Mouse (Mus musculus) small intestine, adult 2 months (tissue): ENCODE data around the gene Cerk. TPM values are rescaled to one million over a fixed set of nuclear protein-coding genes. Genes with fewer than 3 reads are reported as not detected.
A peak's percentile ranks its signal among the peaks of the same experiment; 100 is the strongest.
"Not testable (repeated sequence)": the region's sequence is repeated elsewhere in the genome, so short reads cannot be mapped to it uniquely, and the experiment has no call there.

ENCODE experiments used
- H3K27ac ChIP-seq: fragments of 200-500 bp; 2 replicates; pipeline ENCODE4 v1.5.1; 2012; ENCODE audit warnings: low read depth, low read length, control low read depth, inconsistent platforms; ENCODE audit not compliant: insufficient read depth
- H3K27me3 ChIP-seq: fragments of 200-500 bp; 2 replicates; pipeline ENCODE4 v1.6.1; 2012; ENCODE audit warnings: mild to moderate bottlenecking, moderate library complexity, low read length, inconsistent platforms; ENCODE audit not compliant: control insufficient read depth, insufficient read depth
- H3K36me3 ChIP-seq: fragments of 200-500 bp; 2 replicates; pipeline ENCODE4 v1.6.1; 2012; ENCODE audit warnings: mild to moderate bottlenecking, low read length, control low read depth, inconsistent platforms; ENCODE audit not compliant: control insufficient read depth, insufficient read depth
- H3K4me1 ChIP-seq: fragments of 200-500 bp; 2 replicates; pipeline ENCODE4 v1.6.1; 2012; ENCODE audit warnings: low read length, inconsistent platforms, mixed read lengths; ENCODE audit not compliant: control insufficient read depth, insufficient read depth, insufficient read length
- H3K4me3 ChIP-seq: fragments of 200-500 bp; 2 replicates; pipeline ENCODE4 v1.5.1; 2012; ENCODE audit warnings: low read depth, mild to moderate bottlenecking, control low read depth, inconsistent platforms, low read length, moderate library complexity
- CTCF ChIP-seq: fragments of 200-500 bp; IDR thresholded peaks from 2 replicates; pipeline ENCODE4 v1.5.1; 2012; ENCODE audit warnings: low read depth, mild to moderate bottlenecking, control low read depth, inconsistent platforms, low read length, moderate library complexity, mixed read lengths; ENCODE audit not compliant: insufficient replicate concordance, insufficient read length; ENCODE audit errors: extremely low read depth
- POLR2A ChIP-seq: fragments of 200-500 bp; IDR thresholded peaks from 2 replicates; pipeline ENCODE4 v1.6.1; 2012; ENCODE audit warnings: low read depth, mild to moderate bottlenecking, control low read depth, inconsistent platforms, low read length, moderate library complexity
- whole genome bisulfite sequencing: fragments of 180-500 bp; shearing (Covaris S2); methylation state at CpG from one replicate; pipeline ENCODE4 v1.1.7; 2018; 5-methylcytosine and 5-hydroxymethylcytosine counted together
- polyA plus RNA-seq: library from polyadenylated mRNA; depleted of rRNA; stranded (reverse); fragments of >200 nt; gene quantifications from 2 replicates; pipeline ENCODE4 v1.2.3, GENCODE M21; 2012

Cerk gene
- polyA plus RNA-seq, 1 experiment, result 47.8 TPM

- H3K36me3 ChIP-seq, result peaks cover 17% of the 10 kb centered on the region
- TF ChIP-seq CTCF (no peak), POLR2A (no peak)
- WGBS, result 78% methylated on average over 2 of the region's 2 CpGs
- H3K4me1 ChIP-seq, result peaks cover 27% of the 10 kb centered on the region
- no peak overlapping the region for H3K4me3 ChIP-seq
- H3K27me3 ChIP-seq, result no peaks in the 10 kb centered on the region
- no peak overlapping the region for H3K27ac ChIP-seq
Measured at GRCm38 (mm10) chr15:86097871-86098270, 88.1 kb downstream of the Cerk start.

GRCm38 (mm10) chr15:86096604-86097020 lies 89.3 kb downstream of the Cerk start:
- peaks cover 14% of the 10 kb centered on the region for H3K36me3 ChIP-seq
- H3K27ac ChIP-seq, result peak overlapping the region; percentile 77
- WGBS, result 88% methylated on average over 5 of the region's 5 CpGs
- not testable (repeated sequence) for H3K27me3 ChIP-seq, H3K4me3 ChIP-seq
- peaks cover 35% of the 10 kb centered on the region for H3K4me1 ChIP-seq

- Histone ChIP-seq H3K27me3 (no peaks in the 10 kb centered on the region), H3K4me1 (peaks cover 41% of the 10 kb centered on the region), H3K27ac (peak overlapping the region; percentile 77), H3K4me3 (no peak overlapping the region), H3K36me3 (0 out of 2 replicates have a peak, but pooled peaks cover 11% of the 10 kb centered on the region)
- no peak for TF ChIP-seq CTCF
- no peak for TF ChIP-seq POLR2A
- WGBS, result 69% methylated on average over 17 of the region's 17 CpGs
Measured at GRCm38 (mm10) chr15:86095722-86096603, 90.0 kb downstream of the Cerk start.

- Histone ChIP-seq H3K4me3 (no peak overlapping the region), H3K27ac (peak overlapping the region; percentile 75)
- WGBS, result 66% methylated on average over 10 of the region's 10 CpGs
Measured at GRCm38 (mm10) chr15:86094324-86095121, 91.4 kb downstream of the Cerk start.

GRCm38 (mm10) chr15:86093236-86093635 lies 92.7 kb downstream of the Cerk start:
- H3K4me1 ChIP-seq, result peaks cover 64% of the 10 kb centered on the region
- no peak for TF ChIP-seq CTCF
- TF ChIP-seq POLR2A, result no peak
- H3K4me3 ChIP-seq, result no peak overlapping the region
- WGBS, result 90% methylated on average over 1 of the region's 1 CpGs
- H3K36me3 ChIP-seq, result 0 out of 2 replicates have a peak, but pooled peaks cover 10% of the 10 kb centered on the region
- no peaks in the 10 kb centered on the region for H3K27me3 ChIP-seq
- peak overlapping the region; percentile 56 for H3K27ac ChIP-seq

More at GRCm38 (mm10) chr15:86094324-86095121, 91.4 kb downstream of the Cerk start:
- H3K4me1 ChIP-seq, result peaks cover 55% of the 10 kb centered on the region
- 0 out of 2 replicates have a peak, but pooled peaks cover 10% of the 10 kb centered on the region for H3K36me3 ChIP-seq
- TF ChIP-seq CTCF, result no peak
- no peaks in the 10 kb centered on the region for H3K27me3 ChIP-seq

GRCm38 (mm10) chr15:86091998-86092670 lies 93.8 kb downstream of the Cerk start:
- Histone ChIP-seq H3K4me1 (peaks cover 73% of the 10 kb centered on the region), H3K4me3 (peak overlapping the region; percentile 9; the same call in 1 of the 2 replicates), H3K27ac (peak overlapping the region; percentile 93), H3K36me3 (0 out of 2 replicates have a peak, but pooled peaks cover 10% of the 10 kb centered on the region), H3K27me3 (no peaks in the 10 kb centered on the region)
- TF ChIP-seq CTCF (no peak), POLR2A (no peak)
- 22% methylated on average over 12 of the region's 12 CpGs for WGBS
